In the genomic region with DNA sequence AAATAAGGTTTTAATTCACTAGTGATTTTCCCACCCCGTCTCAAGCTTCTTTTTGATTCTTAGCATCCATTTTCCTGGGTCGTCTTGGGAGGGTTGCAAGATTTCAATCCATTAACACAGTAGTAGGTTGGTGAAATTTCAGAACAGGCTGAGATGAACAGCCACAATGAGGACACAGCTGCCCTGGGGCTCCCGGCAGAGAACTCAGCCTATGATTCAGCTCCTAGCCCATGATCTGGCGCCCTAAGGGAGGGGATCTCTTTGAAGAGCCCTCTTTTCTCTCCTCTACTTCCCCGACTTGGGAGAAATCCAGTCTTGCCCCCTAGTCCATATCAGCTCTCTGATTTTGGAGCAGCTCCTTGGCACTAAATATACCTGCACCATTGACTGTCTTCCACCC, we compare ENCODE assay signal across 9 mouse cellular contexts. TPM values are rescaled to one million over a fixed set of nuclear protein-coding genes. Genes with fewer than 3 reads are reported as not detected.
DNase-seq lines count a peak whose midpoint lies in the region; ATAC-seq lines count a peak whose summit lies in the region.
"Had no signal": no experiment of that assay in that cellular context is flagged by ENCODE, and none has a peak within 500 bp of the region (broad histone marks: within the 10 kb centered on the region; RNA-seq: fewer than 3 reads in every experiment).

No protein-coding gene starts in this region.

- 30% methylated on average over 5 of the region's 5 CpGs for WGBS in kidney, embryonic 16.5 days
- 19% methylated on average over 5 of the region's 5 CpGs for WGBS in embryonic facial prominence, embryonic 15.5 days
- WGBS in limb, embryonic 10.5 days, result 21% methylated on average over 5 of the region's 5 CpGs

- ATAC-seq in kidney, embryonic 16.5 days (ENCODE audit: low FRiP score, low TSS enrichment), result no peak
- ATAC-seq in embryonic facial prominence, embryonic 15.5 days (ENCODE audit: insufficient number of reproducible peaks, low FRiP score, low TSS enrichment, low read depth), result no peak

- H3K27ac ChIP-seq in kidney, embryonic 16.5 days (ENCODE audit: low read length), result no peak overlapping the region
- no peak overlapping the region for H3K27ac ChIP-seq in embryonic facial prominence, embryonic 15.5 days (replicated peaks)
- no peak overlapping the region for H3K27ac ChIP-seq in limb, embryonic 10.5 days

- peak overlapping the region; percentile 31 for H3K4me3 ChIP-seq in kidney, embryonic 16.5 days (ENCODE audit: low read length)
- peak overlapping the region; percentile 19 for H3K4me3 ChIP-seq in embryonic facial prominence, embryonic 15.5 days (replicated peaks)
- H3K4me3 ChIP-seq in limb, embryonic 10.5 days, result peak overlapping the region; percentile 35

- intact Hi-C loops in left cerebral cortex, postnatal 14 days (cut with DNase I), result loop anchor here (2.0 to 10.0 kb wide), 6 partner anchors 270 to 850 kb away; a partner anchor contains a TSS

- H3K4me1 ChIP-seq in kidney, embryonic 16.5 days (ENCODE audit: insufficient read depth, low read length), result peaks cover 22% of the 10 kb centered on the region
- peaks cover 14% of the 10 kb centered on the region for H3K4me1 ChIP-seq in embryonic facial prominence, embryonic 15.5 days
- peaks cover 28% of the 10 kb centered on the region for H3K4me1 ChIP-seq in limb, embryonic 10.5 days

- peak overlapping the region; percentile 63 for H3K4me2 ChIP-seq in kidney, embryonic 16.5 days (replicated peaks; ENCODE audit: low read depth, low read length)
- peak overlapping the region; percentile 45 for H3K4me2 ChIP-seq in embryonic facial prominence, embryonic 15.5 days (replicated peaks)

- DNase-seq in kidney, adult 11 months, result no peak
- no peak for DNase-seq in limb, embryonic 10.5 days (ENCODE audit: low spot score)
- peak; percentile 57 for DNase-seq in retina, postnatal 1 day
- no peak for DNase-seq in spleen, adult 18-20 months
- DNase-seq in lung, postnatal 10 days, result no peak
- no peak for DNase-seq in left cerebral cortex, postnatal 14 days (ENCODE audit: low spot score in 2 of 2)

- 0 out of 2 replicates have a peak, but pooled peaks cover 4% of the 10 kb centered on the region for H3K27me3 ChIP-seq in kidney, embryonic 16.5 days (ENCODE audit: insufficient read depth, low read length)
- peaks cover 17% of the 10 kb centered on the region for H3K27me3 ChIP-seq in embryonic facial prominence, embryonic 15.5 days
- H3K27me3 ChIP-seq in limb, embryonic 10.5 days (ENCODE audit: low read depth, poor library complexity, severe bottlenecking), result peaks cover 35% of the 10 kb centered on the region

- H3K9me3 ChIP-seq in kidney, embryonic 16.5 days (ENCODE audit: low read length), result no peaks in the 10 kb centered on the region
- no peaks in the 10 kb centered on the region for H3K9me3 ChIP-seq in embryonic facial prominence, embryonic 15.5 days (replicated peaks)
- H3K9me3 ChIP-seq in limb, embryonic 10.5 days (replicated peaks), result no peaks in the 10 kb centered on the region
- H3K9me3 ChIP-seq: G1E had no signal

- no peaks in the 10 kb centered on the region for H3K36me3 ChIP-seq in kidney, embryonic 16.5 days (ENCODE audit: insufficient read depth, low read length)
- H3K36me3 ChIP-seq in embryonic facial prominence, embryonic 15.5 days, result no peaks in the 10 kb centered on the region
- H3K36me3 ChIP-seq in limb, embryonic 10.5 days, result no peaks in the 10 kb centered on the region
- H3K36me3 ChIP-seq: G1E had no signal

- H3K9ac ChIP-seq in kidney, embryonic 16.5 days (replicated peaks; ENCODE audit: low read length), result no peak overlapping the region
- no peak overlapping the region for H3K9ac ChIP-seq in embryonic facial prominence, embryonic 15.5 days

RNA-seq across cellular contexts. Expression of a gene that starts 41.9 kb away (rescaled TPM):
- polyA plus RNA-seq in kidney, embryonic 16.5 days (2015; fragmentation: Nextera tagmentation; extraction: Ambion mirVana), result 23.7 and 24.3 TPM in 2 replicates
- polyA plus RNA-seq in embryonic facial prominence, embryonic 15.5 days (2015; fragmentation: Nextera tagmentation; extraction: Ambion mirVana), result 20.2 and 20.9 TPM in 2 replicates
- polyA plus RNA-seq in limb, embryonic 10.5 days (2016; fragmentation: Nextera tagmentation; extraction: Ambion mirVana), result 16.8 and 17.4 TPM in 2 replicates
- 10 to 100 TPM; 38.4 to 40.3 TPM for total RNA-seq in left cerebral cortex, postnatal 14 days (2021)
